Mouse (Mus musculus) heart, postnatal 0 days (tissue): ENCODE measurements around the gene Slc25a39.

Experiments used
- CTCF ChIP-seq: IDR thresholded peaks from 2 replicates; pipeline ENCODE4 v1.5.1; 2016; ENCODE audit warnings: antibody characterized with exemption, control low read depth, low read depth
- EP300 ChIP-seq: IDR thresholded peaks from 2 replicates; pipeline ENCODE4 v1.6.1; 2016; ENCODE audit warnings: antibody characterized with exemption, low read depth

GRCm38 (mm10) chr11:102406900-102407833 is 579 bp downstream of the Slc25a39 start:
- 0 out of 2 replicates have a peak, but pooled peaks have one; percentile 4 for TF ChIP-seq CTCF
- peak; percentile 37; the same call in 1 of the 2 replicates for TF ChIP-seq EP300
